15 mouse cellular contexts compared by ENCODE assay signal in genomic region chr1:63032929-63033328, GRCm38 (mm10).
"Had no signal": no experiment of that assay in that cellular context is flagged by ENCODE, and none has a peak within 500 bp of the region (broad histone marks: within the 10 kb centered on the region; RNA-seq: fewer than 3 reads in every experiment).

No protein-coding gene starts in this region.

- H3K4me3 ChIP-seq: hindbrain, embryonic 15.5 days; limb, embryonic 15.5 days; midbrain, embryonic 12.5 days; neural tube, embryonic 13.5 days; stomach, embryonic 15.5 days had no signal

- ATAC-seq: intestine, postnatal 0 days; midbrain, embryonic 16.5 days had no signal

- H3K27ac ChIP-seq: hindbrain, embryonic 15.5 days; limb, embryonic 15.5 days; liver, embryonic 14.5 days; midbrain, embryonic 12.5 days; neural tube, embryonic 13.5 days; stomach, embryonic 15.5 days had no signal

- H3K27me3 ChIP-seq: hindbrain, embryonic 15.5 days; limb, embryonic 15.5 days; midbrain, embryonic 12.5 days; neural tube, embryonic 13.5 days; stomach, embryonic 15.5 days had no signal

- H3K4me1 ChIP-seq: hindbrain, embryonic 15.5 days; limb, embryonic 15.5 days; midbrain, embryonic 12.5 days; neural tube, embryonic 13.5 days; stomach, embryonic 15.5 days had no signal

- H3K36me3 ChIP-seq: hindbrain, embryonic 15.5 days; limb, embryonic 15.5 days; midbrain, embryonic 12.5 days; neural tube, embryonic 13.5 days; stomach, embryonic 15.5 days had no signal

- H3K9me3 ChIP-seq: hindbrain, embryonic 15.5 days; limb, embryonic 15.5 days; midbrain, embryonic 12.5 days; neural tube, embryonic 13.5 days; stomach, embryonic 15.5 days had no signal

- H3K9ac ChIP-seq: hindbrain, embryonic 15.5 days; limb, embryonic 15.5 days; liver, embryonic 14.5 days; midbrain, embryonic 12.5 days; neural tube, embryonic 13.5 days; stomach, embryonic 15.5 days had no signal

- DNase-seq: kidney, adult 8-10 months; kidney, postnatal 25 days; layer of hippocampus, adult 9-11 months; layer of hippocampus, postnatal 36 days; right cerebral cortex, postnatal 14 days; spleen, adult 18-20 months; thymus, postnatal 14 days had no signal

- H3K4me2 ChIP-seq: hindbrain, embryonic 15.5 days; limb, embryonic 15.5 days; midbrain, embryonic 12.5 days; neural tube, embryonic 13.5 days; stomach, embryonic 15.5 days had no signal
